In the genomic region with DNA sequence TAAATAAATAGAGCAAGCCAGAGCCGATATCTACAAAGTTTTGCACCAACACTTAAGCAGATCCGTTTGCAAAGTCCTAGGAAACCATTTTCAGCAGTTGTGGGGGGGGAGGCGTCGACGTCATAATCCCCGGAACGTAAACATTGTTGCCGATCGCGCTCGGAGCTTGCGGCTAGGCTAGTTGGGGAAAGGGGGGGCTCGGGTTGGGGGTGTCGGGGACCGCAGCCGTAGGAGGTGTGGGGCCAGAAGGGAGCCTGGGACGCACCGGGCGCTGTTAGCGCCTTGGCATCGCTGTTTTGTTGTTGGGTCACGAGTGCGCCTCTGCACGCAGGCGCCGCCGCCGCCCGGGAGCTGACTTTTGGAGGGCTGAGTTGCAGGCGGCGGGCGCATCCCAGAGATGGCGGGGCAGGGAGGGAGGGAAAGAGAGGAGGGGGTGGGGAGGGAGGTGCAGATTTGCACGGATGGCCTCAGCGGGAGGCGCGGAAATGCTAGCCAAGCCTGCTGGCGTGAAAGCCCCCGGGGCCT, we compare ENCODE assay signal across 8 mouse cellular contexts. TPM values are rescaled to one million over a fixed set of nuclear protein-coding genes. Genes with fewer than 3 reads are reported as not detected.
DNase-seq lines count a peak whose midpoint lies in the region; ATAC-seq lines count a peak whose summit lies in the region.

No protein-coding gene starts in this region.

- peak overlapping the region; percentile 100 for H3K4me2 ChIP-seq in intestine, embryonic 14.5 days (ENCODE audit: low read length)
- peak overlapping the region; percentile 86 for H3K4me2 ChIP-seq in midbrain, embryonic 11.5 days

- DNase-seq in cerebellum, postnatal 36 days = peak; percentile 76 to 77
- peak; percentile 79 for DNase-seq in gastrocnemius, postnatal 25 days
- peak; percentile 91 for DNase-seq in intestine, embryonic 14.5 days (ENCODE audit: low spot score)
- peak; percentile 82 for DNase-seq in limb, embryonic 10.5 days (ENCODE audit: low spot score)
- peak; percentile 98 for DNase-seq in midbrain, embryonic 11.5 days (ENCODE audit: low spot score, missing footprints)
- DNase-seq in skeletal muscle tissue, adult 2 months (ENCODE audit: low read depth, low spot score) = peak; percentile 70

- peak overlapping the region; percentile 71 for H3K4me3 ChIP-seq in intestine, embryonic 14.5 days (ENCODE audit: low read depth, low read length)
- H3K4me3 ChIP-seq in limb, embryonic 10.5 days = peak overlapping the region; percentile 88
- H3K4me3 ChIP-seq in midbrain, embryonic 11.5 days (ENCODE audit: low read depth, low read length) = peak overlapping the region; percentile 61

- under 1% methylated on average over 39 of the region's 39 CpGs for WGBS in intestine, embryonic 14.5 days
- WGBS in limb, embryonic 10.5 days = under 1% methylated on average over 39 of the region's 39 CpGs
- under 1% methylated on average over 39 of the region's 39 CpGs for WGBS in midbrain, embryonic 11.5 days

- no peaks in the 10 kb centered on the region for H3K36me3 ChIP-seq in intestine, embryonic 14.5 days (ENCODE audit: control insufficient read depth, insufficient read depth, low read length)
- H3K36me3 ChIP-seq in limb, embryonic 10.5 days = peaks cover 11% of the 10 kb centered on the region
- no peaks in the 10 kb centered on the region for H3K36me3 ChIP-seq in midbrain, embryonic 11.5 days (ENCODE audit: control insufficient read depth, insufficient read depth, low read length)

- no peaks in the 10 kb centered on the region for H3K9me3 ChIP-seq in intestine, embryonic 14.5 days (ENCODE audit: control insufficient read depth, low read length)
- H3K9me3 ChIP-seq in limb, embryonic 10.5 days (replicated peaks) = no peaks in the 10 kb centered on the region
- H3K9me3 ChIP-seq in midbrain, embryonic 11.5 days (ENCODE audit: control insufficient read depth, low read length) = no peaks in the 10 kb centered on the region

- H3K27ac ChIP-seq in intestine, embryonic 14.5 days (ENCODE audit: low read depth) = peak overlapping the region; percentile 72
- H3K27ac ChIP-seq in limb, embryonic 10.5 days = peak overlapping the region; percentile 98
- H3K27ac ChIP-seq in midbrain, embryonic 11.5 days (ENCODE audit: low read depth, low read length) = peak overlapping the region; percentile 79

- H3K4me1 ChIP-seq in intestine, embryonic 14.5 days (replicated peaks; ENCODE audit: control insufficient read depth, insufficient read depth, low read length) = peaks cover 29% of the 10 kb centered on the region
- H3K4me1 ChIP-seq in limb, embryonic 10.5 days = peaks cover 76% of the 10 kb centered on the region
- peaks cover 56% of the 10 kb centered on the region for H3K4me1 ChIP-seq in midbrain, embryonic 11.5 days (ENCODE audit: control insufficient read depth, insufficient read depth, low read length)

- ATAC-seq in activated CD4-positive, CD25-positive, alpha-beta regulatory T cell, adult 4 months = peak; percentile 24
- peak; percentile 64 for ATAC-seq in intestine, embryonic 14.5 days (replicated peaks; ENCODE audit: low FRiP score, low TSS enrichment, low read depth)
- ATAC-seq in midbrain, embryonic 11.5 days (ENCODE audit: low FRiP score) = peak; percentile 65
- no peak for ATAC-seq in erythroid progenitor cell, adult 5-6 weeks (replicated peaks; ENCODE audit: low FRiP score, poor library complexity, severe bottlenecking)

- H3K27me3 ChIP-seq in intestine, embryonic 14.5 days (replicated peaks; ENCODE audit: control insufficient read depth, insufficient read depth, low read length) = no peaks in the 10 kb centered on the region
- no peaks in the 10 kb centered on the region for H3K27me3 ChIP-seq in limb, embryonic 10.5 days (ENCODE audit: low read depth, poor library complexity, severe bottlenecking)
- no peaks in the 10 kb centered on the region for H3K27me3 ChIP-seq in midbrain, embryonic 11.5 days (ENCODE audit: control insufficient read depth, insufficient read depth, low read length)

- H3K9ac ChIP-seq in intestine, embryonic 14.5 days (ENCODE audit: low read length) = peak overlapping the region; percentile 71
- H3K9ac ChIP-seq in midbrain, embryonic 11.5 days (ENCODE audit: low read length) = peak overlapping the region; percentile 79

RNA-seq across cellular contexts. Expression of a gene that starts 0.6 kb away (rescaled TPM):
- polyA plus RNA-seq in activated CD4-positive, CD25-positive, alpha-beta regulatory T cell, adult 4 months (2017; shearing (Covaris generic)) = 10 to 100 TPM; 28.2 to 43.2 TPM
- total RNA-seq in gastrocnemius, postnatal 25 days (2021) = 10 to 100 TPM; 12.8 to 14.3 TPM
- 31.7 and 37.4 TPM in 2 replicates for polyA plus RNA-seq in intestine, embryonic 14.5 days (2014; fragmentation: Nextera tagmentation; extraction: Ambion mirVana)
- polyA plus RNA-seq in limb, embryonic 10.5 days (2016; fragmentation: Nextera tagmentation; extraction: Ambion mirVana) = 108 and 115 TPM in 2 replicates
- polyA plus RNA-seq in midbrain, embryonic 11.5 days (2014; fragmentation: Nextera tagmentation; extraction: Ambion mirVana) = 62.4 and 62.8 TPM in 2 replicates
- 7.5 and 13.0 TPM in 2 replicates for total RNA-seq in erythroid progenitor cell, adult 5-6 weeks (2015; ENCODE audit: low replicate concordance)
- 13.0 and 14.9 TPM in 2 replicates for total RNA-seq in erythroid progenitor cell, adult 5-6 weeks (2017; ENCODE audit: low replicate concordance)

RNA-seq across cellular contexts. Expression of a gene that starts 25.8 kb away (rescaled TPM):
- 1 to 10 TPM; 8.1 to 9.4 TPM for polyA plus RNA-seq in activated CD4-positive, CD25-positive, alpha-beta regulatory T cell, adult 4 months (2017; shearing (Covaris generic))
- total RNA-seq in gastrocnemius, postnatal 25 days (2021) = 10 to 100 TPM; 31.5 to 36.3 TPM
- 15.6 and 17.7 TPM in 2 replicates for polyA plus RNA-seq in intestine, embryonic 14.5 days (2014; fragmentation: Nextera tagmentation; extraction: Ambion mirVana)
- 10.2 and 11.5 TPM in 2 replicates for polyA plus RNA-seq in limb, embryonic 10.5 days (2016; fragmentation: Nextera tagmentation; extraction: Ambion mirVana)
- polyA plus RNA-seq in midbrain, embryonic 11.5 days (2014; fragmentation: Nextera tagmentation; extraction: Ambion mirVana) = 8.2 and 10.5 TPM in 2 replicates
- total RNA-seq in erythroid progenitor cell, adult 5-6 weeks (2015; ENCODE audit: low replicate concordance) = 5.0 and 24.3 TPM in 2 replicates
- total RNA-seq in erythroid progenitor cell, adult 5-6 weeks (2017; ENCODE audit: low replicate concordance) = 3.5 and 4.0 TPM in 2 replicates

RNA-seq across cellular contexts. Expression of a gene that starts 57.8 kb away (rescaled TPM):
- polyA plus RNA-seq in activated CD4-positive, CD25-positive, alpha-beta regulatory T cell, adult 4 months (2017; shearing (Covaris generic)) = 1 to 10 TPM; 3.2 to 4.9 TPM
- not detected for total RNA-seq in gastrocnemius, postnatal 25 days (2021)
- polyA plus RNA-seq in intestine, embryonic 14.5 days (2014; fragmentation: Nextera tagmentation; extraction: Ambion mirVana) = 0.54 and 1.5 TPM in 2 replicates
- polyA plus RNA-seq in limb, embryonic 10.5 days (2016; fragmentation: Nextera tagmentation; extraction: Ambion mirVana) = not detected in 2 replicates
- polyA plus RNA-seq in midbrain, embryonic 11.5 days (2014; fragmentation: Nextera tagmentation; extraction: Ambion mirVana) = not detected in 2 replicates
- not detected in 2 replicates for total RNA-seq in erythroid progenitor cell, adult 5-6 weeks (2015; ENCODE audit: low replicate concordance)
- total RNA-seq in erythroid progenitor cell, adult 5-6 weeks (2017; ENCODE audit: low replicate concordance) = not detected in 2 replicates
